Mouse (Mus musculus): ENCODE results near the gene Galnt15.
"Not testable (repeated sequence)": the region's sequence is repeated elsewhere in the genome, so short reads cannot be mapped to it uniquely, and the experiment has no call there.

Galnt15 gene

DNA sequence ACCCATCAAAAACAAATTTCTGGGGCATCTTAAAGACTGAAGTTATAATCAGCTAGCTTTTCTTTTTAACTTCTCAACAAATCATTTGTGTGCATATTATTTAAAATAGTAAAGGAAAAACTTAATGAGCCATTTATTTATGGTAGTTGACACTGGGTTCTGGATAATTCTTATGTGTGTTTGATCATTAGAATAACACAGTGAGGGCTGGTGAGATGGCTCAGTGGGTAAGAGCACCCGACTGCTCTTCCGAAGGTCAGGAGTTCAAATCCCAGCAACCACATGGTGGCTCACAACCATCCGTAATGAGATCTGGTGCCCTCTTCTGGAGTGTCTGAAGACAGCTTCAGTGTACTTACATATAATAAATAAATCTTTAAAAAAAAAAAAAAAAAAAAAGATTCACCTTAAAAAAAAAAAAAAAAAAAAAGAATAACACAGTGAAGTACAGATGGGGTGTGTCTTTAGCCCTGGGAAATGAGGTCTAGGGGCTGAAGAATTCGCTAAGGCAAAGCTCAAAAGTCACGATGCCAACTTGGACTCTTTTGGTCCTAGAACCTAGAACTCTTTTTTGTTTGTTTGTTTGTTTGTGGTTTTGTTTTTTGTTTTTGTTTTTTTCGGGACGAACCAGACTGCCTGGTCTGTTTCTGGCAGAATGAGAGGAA is 58.9 kb downstream of the Galnt15 start:
- DNase-seq (ENCODE audit: extremely low spot score): not testable (repeated sequence)

DNA sequence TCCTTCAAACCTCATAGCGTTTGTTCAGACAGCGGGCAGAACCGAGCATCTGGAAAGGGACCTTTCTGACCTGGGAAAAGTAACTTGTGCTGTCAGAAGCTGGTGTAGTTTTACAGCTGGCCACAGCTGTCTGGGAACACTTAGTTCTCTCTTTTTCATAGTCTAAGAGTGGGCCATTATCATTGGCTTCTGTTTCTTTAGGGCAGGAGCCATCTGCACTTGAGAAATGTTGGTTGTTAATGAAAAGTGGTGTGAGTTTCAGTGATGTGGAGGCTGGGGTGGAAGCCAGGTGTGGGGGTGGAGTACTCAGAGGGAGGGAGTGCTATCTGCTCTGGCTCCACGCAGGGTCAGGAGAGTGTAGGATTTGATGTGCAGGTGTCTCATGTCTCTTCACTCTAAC is 62.3 kb downstream of the Galnt15 start:
- peak; percentile 10 for DNase-seq (ENCODE audit: extremely low spot score)

DNA sequence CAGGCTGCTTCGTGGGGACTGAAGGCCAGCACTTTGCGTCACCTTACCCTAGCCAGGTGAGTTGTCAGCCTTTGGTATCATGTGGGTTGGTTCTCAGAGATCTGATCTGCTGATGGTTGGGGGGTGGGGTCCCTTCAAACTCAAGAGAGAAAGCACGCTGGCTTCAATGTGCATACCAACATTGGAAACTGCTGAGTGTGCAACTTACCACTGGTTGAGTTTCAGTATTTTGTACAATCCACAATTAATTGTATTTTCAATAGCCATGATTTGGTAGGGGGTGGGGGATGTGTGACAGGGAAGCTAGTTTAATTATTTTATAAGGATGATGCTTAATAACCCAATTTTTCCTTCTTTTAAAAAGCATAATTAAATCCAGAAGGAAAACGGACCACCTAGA is 62.9 kb downstream of the Galnt15 start:
- no peak for DNase-seq (ENCODE audit: extremely low spot score)

DNA sequence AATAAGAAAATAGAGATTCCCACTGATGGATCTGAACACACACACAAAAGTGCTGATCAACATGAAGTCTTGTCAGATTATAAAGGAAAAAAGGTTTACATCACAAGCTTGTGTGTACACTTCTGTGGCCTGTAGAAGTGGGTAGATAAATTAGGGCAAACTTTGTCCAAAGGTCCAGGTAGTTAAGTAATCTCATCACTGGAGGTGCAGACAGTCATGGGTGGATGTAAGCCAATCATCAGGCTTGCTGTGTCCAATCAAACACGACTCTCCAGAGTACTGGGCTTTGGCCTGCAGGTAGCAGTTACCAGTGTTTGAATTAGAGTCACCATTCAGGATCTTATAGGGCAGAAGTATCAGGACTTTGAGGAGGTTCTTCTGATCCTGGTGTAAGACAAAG is 64.2 kb downstream of the Galnt15 start:
- DNase-seq (ENCODE audit: extremely low spot score): no peak

DNA sequence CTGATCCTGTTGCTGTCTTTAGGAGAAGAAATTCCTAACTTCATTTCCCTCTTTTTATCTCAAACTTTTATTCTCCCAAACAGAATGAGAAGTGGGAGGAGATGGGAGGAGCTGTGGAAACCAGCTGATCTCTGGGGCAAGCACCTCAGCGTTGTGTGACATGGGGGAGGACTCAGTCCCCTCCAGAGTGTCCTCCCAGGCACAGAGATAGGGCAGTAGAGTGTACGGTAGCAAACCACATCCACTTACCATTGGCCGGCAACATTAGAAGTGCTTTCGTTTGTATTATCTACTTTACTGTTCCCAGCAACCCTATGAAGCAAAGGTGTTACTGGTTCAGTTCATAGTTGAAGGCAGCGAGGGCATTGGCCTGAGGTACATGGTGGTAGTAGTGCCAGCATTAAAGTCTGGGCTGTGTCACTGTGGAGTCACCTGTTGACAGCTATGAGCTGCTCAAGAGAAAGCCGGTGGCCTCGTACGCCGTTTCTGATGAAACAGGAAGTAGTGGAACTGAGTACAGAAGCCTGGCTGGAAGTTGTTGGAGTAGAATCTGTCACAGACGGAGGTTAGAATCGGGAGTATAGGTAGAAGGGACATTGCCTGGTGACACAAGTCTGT is 64.8 kb downstream of the Galnt15 start:
- no peak for DNase-seq (ENCODE audit: extremely low spot score)

DNA sequence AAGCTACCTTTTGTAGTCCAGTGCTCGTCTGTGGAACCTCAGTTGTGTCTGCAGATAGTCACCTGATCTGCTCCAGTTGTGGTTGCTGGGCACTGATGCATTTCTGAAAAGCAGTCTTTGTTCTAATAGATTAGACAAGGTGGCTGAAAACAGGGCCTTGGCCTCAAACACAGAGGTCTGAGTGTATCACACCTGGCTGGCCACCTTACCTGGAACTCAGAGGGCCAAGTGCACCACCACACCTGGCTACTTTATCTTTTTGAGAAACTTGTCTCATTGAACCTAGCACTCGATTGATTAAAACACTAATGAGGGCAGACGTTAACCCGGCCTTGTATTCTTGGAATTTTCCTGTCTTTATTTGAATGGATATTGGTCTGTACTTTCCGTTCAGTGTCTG is 66.9 kb downstream of the Galnt15 start:
- no peak for DNase-seq (ENCODE audit: extremely low spot score)

DNA sequence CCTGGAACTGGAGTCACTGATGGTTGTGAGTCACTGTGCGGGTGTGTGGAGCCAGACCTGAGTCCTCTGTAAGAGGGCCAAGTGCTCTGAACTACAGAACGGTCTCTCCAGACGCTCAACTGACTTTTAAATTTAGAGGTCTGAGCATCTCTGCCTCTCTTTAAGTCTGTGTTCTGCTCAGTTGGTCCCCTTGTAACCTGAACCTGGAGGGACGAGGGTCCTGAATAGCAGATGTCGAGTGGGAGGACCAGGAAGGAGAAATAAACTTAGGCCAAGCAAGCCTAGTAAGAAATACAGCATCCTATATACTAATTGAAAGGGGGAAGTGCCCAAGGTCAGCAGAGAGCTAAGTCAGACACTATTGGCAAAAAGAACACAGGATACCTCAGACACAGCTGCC is 68.0 kb downstream of the Galnt15 start:
- DNase-seq (ENCODE audit: extremely low spot score): no peak

DNA sequence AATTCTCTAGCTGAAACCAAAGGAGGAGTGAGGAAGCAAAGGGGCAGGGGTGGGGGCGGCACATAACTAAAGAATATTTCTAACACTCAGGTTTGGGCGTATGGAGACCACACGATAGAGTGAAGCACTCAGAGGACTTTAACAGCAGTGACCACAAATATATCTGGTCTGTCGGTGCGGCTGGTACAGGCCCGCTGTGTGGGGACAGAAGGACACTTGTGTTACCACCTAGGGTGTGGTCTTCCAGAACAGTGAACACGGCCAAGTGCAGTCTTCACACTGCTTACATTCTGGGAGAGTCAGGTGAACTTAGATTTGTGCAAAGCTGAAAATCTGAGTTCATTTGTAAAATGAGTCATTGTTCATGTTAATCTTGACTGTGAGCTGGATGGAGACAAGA is 68.9 kb downstream of the Galnt15 start:
- no peak for DNase-seq (ENCODE audit: extremely low spot score)

DNA sequence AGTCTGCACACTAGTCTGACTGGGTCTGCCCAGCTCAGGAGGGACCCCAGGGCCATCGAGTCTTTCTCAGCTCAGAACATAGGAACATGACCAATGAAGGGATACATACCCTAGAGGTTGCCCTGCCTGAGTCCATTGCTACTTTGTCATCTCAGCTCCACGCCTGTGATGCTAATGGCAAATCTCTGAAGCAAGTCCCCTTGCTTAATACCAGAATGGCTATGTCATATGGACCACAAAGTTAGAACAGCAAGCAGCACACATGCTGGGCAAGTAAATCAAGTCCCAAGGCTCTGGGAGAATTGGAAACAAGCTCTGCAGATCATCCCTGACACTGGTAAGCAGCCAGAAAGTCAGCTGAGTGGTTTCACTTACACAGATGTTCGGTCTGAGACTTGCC is 70.2 kb downstream of the Galnt15 start:
- DNase-seq (ENCODE audit: extremely low spot score): no peak

DNA sequence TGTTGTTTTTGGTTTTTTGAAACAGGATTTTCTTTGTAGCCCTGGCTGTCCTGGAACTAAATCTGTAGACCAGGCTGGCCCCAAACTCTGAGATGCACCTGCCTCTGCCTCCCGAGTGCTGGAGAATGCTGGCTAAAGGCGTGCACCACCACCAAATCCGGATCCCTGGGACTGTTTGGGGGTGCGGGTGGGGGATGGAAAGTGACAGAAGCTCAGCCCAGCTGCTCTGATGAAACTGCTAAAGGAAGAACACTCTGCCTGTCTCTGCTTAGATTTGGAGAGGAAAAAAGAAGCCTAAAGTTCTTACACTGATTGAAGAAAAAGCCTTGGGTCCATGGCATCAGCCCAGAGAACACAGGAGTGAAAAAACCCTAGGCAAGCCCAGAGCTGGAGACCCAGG is 74.8 kb downstream of the Galnt15 start:
- DNase-seq (ENCODE audit: extremely low spot score): no peak

DNA sequence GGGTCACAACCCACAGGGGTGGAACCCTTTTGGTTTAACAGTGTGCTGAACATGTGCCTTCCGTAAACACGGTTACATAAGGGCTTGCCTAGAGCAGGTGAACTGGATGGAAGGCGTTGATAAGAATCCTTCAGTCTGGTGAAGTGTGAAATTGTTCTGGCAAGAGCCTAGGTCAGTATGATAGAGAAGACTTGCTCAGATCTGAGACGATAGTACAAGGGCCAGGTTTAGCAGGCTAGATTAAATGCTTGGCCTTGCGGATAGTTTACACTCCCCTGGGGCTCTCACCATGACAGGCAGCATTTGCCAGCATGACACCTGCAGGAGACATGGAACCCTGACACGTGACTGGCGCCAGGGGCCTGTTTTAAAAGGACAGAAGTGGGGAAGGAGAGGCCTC is 76.9 kb downstream of the Galnt15 start:
- no peak for DNase-seq (ENCODE audit: extremely low spot score)

DNA sequence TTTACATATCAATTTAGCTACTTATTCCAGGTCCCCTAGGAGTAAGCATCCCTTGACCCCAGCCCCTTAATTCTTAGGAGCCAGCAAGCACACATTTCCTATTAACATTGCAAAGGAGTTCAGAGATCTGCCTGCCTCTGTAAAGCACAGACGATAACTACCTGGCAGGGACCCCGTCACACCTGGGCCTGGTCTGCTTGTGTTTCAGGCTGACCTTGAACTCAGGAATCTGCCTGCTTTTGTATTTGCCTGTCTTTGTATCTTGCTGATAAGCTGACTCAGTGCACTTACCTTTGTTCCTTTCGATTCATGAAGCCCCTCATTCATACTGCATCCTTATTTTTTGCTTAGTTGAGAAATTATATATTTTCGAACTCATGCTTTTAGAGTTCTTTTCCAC is 78.1 kb downstream of the Galnt15 start:
- no peak for DNase-seq (ENCODE audit: extremely low spot score)
